Mouse (Mus musculus): ENCODE results near the gene Gm38655.
"Not testable (repeated sequence)": the region's sequence is repeated elsewhere in the genome, so short reads cannot be mapped to it uniquely, and the experiment has no call there.

Gene Gm38655

GRCm38 (mm10) chr17:25169706-25170105 lies 5.6 kb downstream of the Gm38655 start:
- DNase-seq (ENCODE audit: low spot score) = no peak

GRCm38 (mm10) chr17:25165970-25166671 lies 9.2 kb downstream of the Gm38655 start:
- DNase-seq (ENCODE audit: low spot score) = no peak

- no peak for DNase-seq (ENCODE audit: low spot score)
Observed at GRCm38 (mm10) chr17:25164770-25165169, 10.5 kb downstream of the Gm38655 start.

GRCm38 (mm10) chr17:25163387-25163786 lies 11.9 kb downstream of the Gm38655 start:
- no peak for DNase-seq (ENCODE audit: low spot score)

- DNase-seq (ENCODE audit: low spot score) = no peak
Observed at GRCm38 (mm10) chr17:25162161-25162560, 13.1 kb downstream of the Gm38655 start, which contains the start of gene Ccdc154. Gene Ccdc154 (plus strand): TSS chr17:25162461.

- no peak for DNase-seq (ENCODE audit: low spot score)
Observed at GRCm38 (mm10) chr17:25139960-25140359, 35.3 kb downstream of the Gm38655 start.

- DNase-seq (ENCODE audit: low spot score) = no peak
Observed at GRCm38 (mm10) chr17:25138803-25139202, 36.5 kb downstream of the Gm38655 start.

GRCm38 (mm10) chr17:25135622-25136021 lies 39.6 kb downstream of the Gm38655 start:
- no peak for DNase-seq (ENCODE audit: low spot score)

- peak; percentile 91 for DNase-seq (ENCODE audit: low spot score)
Observed at GRCm38 (mm10) chr17:25133275-25133698, 42.0 kb downstream of the Gm38655 start, which contains the start of gene Clcn7. Gene Clcn7 (plus strand): TSS chr17:25133391.

GRCm38 (mm10) chr17:25130060-25130459 lies 45.2 kb downstream of the Gm38655 start:
- no peak for DNase-seq (ENCODE audit: low spot score)

GRCm38 (mm10) chr17:25127681-25128080 lies 47.6 kb downstream of the Gm38655 start:
- DNase-seq (ENCODE audit: low spot score) = no peak

GRCm38 (mm10) chr17:25127079-25127478 lies 48.2 kb downstream of the Gm38655 start:
- peak; percentile 43 for DNase-seq (ENCODE audit: low spot score)

- DNase-seq (ENCODE audit: low spot score) = not testable (repeated sequence)
Observed at GRCm38 (mm10) chr17:25125442-25126060, 49.7 kb downstream of the Gm38655 start.

- DNase-seq (ENCODE audit: low spot score) = no peak
Observed at GRCm38 (mm10) chr17:25123979-25124378, 51.3 kb downstream of the Gm38655 start.

All from yolk sac, embryonic 10.5 days (tissue).